Mouse (Mus musculus) spleen, adult 2 months (tissue): ENCODE data around the gene Ankrd63. TPM values are rescaled to one million over a fixed set of nuclear protein-coding genes. Genes with fewer than 3 reads are reported as not detected.
A peak's percentile ranks its signal among the peaks of the same experiment; 100 is the strongest.

Experiments
- DNase-seq, 2 experiments: peaks; one replicate each; pipeline versions ENCODE4 v3.0.0 to v3.0.0-alpha.2; 2012 to 2021; ENCODE audit warnings: low spot score in 2 of 2, low read depth in 1 of 2
- H3K27ac ChIP-seq: fragments of 200-500 bp; 2 replicates; pipeline ENCODE4 v1.5.1; 2012; ENCODE audit warnings: low read length, inconsistent platforms; ENCODE audit not compliant: insufficient read depth
- H3K27me3 ChIP-seq: fragments of 200-500 bp; 2 replicates; pipeline ENCODE4 v1.6.1; 2012; ENCODE audit warnings: mild to moderate bottlenecking, moderate library complexity, low read length, inconsistent platforms; ENCODE audit not compliant: control insufficient read depth, insufficient read depth
- H3K36me3 ChIP-seq: fragments of 200-500 bp; 2 replicates; pipeline ENCODE4 v1.6.1; 2012; ENCODE audit warnings: mild to moderate bottlenecking, low read length, inconsistent platforms; ENCODE audit not compliant: control insufficient read depth, insufficient read depth
- H3K4me1 ChIP-seq: fragments of 200-500 bp; 2 replicates; pipeline ENCODE4 v1.6.1; 2011; ENCODE audit warnings: inconsistent platforms; ENCODE audit not compliant: control insufficient read depth, insufficient read depth, insufficient read length
- H3K4me3 ChIP-seq: fragments of 200-500 bp; 2 replicates; pipeline ENCODE4 v1.5.1; 2011; ENCODE audit warnings: mild to moderate bottlenecking, inconsistent platforms; ENCODE audit not compliant: insufficient read depth, insufficient read length; ENCODE audit errors: extremely low read depth
- CTCF ChIP-seq: fragments of 200-500 bp; IDR thresholded peaks from 2 replicates; pipeline ENCODE4 v1.5.1; 2011; ENCODE audit warnings: mild to moderate bottlenecking, inconsistent platforms; ENCODE audit not compliant: insufficient read depth, insufficient read length, insufficient replicate concordance; ENCODE audit errors: extremely low read depth
- POLR2A ChIP-seq: fragments of 200-500 bp; IDR thresholded peaks from 2 replicates; pipeline ENCODE4 v1.6.1; 2011; ENCODE audit warnings: low read depth, low read length, inconsistent platforms
- WGBS: fragments of 180-500 bp; shearing (Covaris S2); methylation state at CpG from one replicate; pipeline ENCODE4 v1.1.7; 2018; 5-methylcytosine and 5-hydroxymethylcytosine counted together
- polyA plus RNA-seq: library from polyadenylated mRNA; depleted of rRNA; stranded (reverse); fragments of >200 nt; gene quantifications from 2 replicates; pipeline ENCODE4 v1.2.3, GENCODE M21; 2012

Ankrd63 gene
- polyA plus RNA-seq, 1 experiment, result 0.02 TPM

- H3K4me3 ChIP-seq, result no peak overlapping the region
- H3K27me3 ChIP-seq, result peaks cover 10% of the 10 kb centered on the region
- TF ChIP-seq CTCF, result no peak
- no peak for TF ChIP-seq POLR2A
- peaks cover 8% of the 10 kb centered on the region for H3K4me1 ChIP-seq
- no peaks in the 10 kb centered on the region for H3K36me3 ChIP-seq
- DNase-seq, result no peak
- 65% methylated on average over 7 of the region's 7 CpGs for WGBS
- H3K27ac ChIP-seq, result no peak overlapping the region
These were observed 5.8 kb downstream of the Ankrd63 start for GRCm38 (mm10) chr2:118697955-118698354.

GRCm38 (mm10) chr2:118697311-118697877 lies 6.4 kb downstream of the Ankrd63 start:
- Histone ChIP-seq H3K27me3 (peaks cover 4% of the 10 kb centered on the region), H3K36me3 (no peaks in the 10 kb centered on the region), H3K27ac (no peak overlapping the region), H3K4me1 (peaks cover 2% of the 10 kb centered on the region; the same call in 1 of the 2 replicates), H3K4me3 (no peak overlapping the region)
- no peak for TF ChIP-seq POLR2A
- no peak for TF ChIP-seq CTCF
- 56% methylated on average over 5 of the region's 5 CpGs for WGBS
- no peak for DNase-seq

GRCm38 (mm10) chr2:118696451-118697308 lies 7.1 kb downstream of the Ankrd63 start:
- H3K4me1 ChIP-seq, result no peaks in the 10 kb centered on the region; the same call in 1 of the 2 replicates
- H3K27me3 ChIP-seq, result no peaks in the 10 kb centered on the region; the same call in 1 of the 2 replicates
- no peak overlapping the region for H3K27ac ChIP-seq
- no peaks in the 10 kb centered on the region for H3K36me3 ChIP-seq
- H3K4me3 ChIP-seq, result no peak overlapping the region
- DNase-seq, result no peak
- TF ChIP-seq CTCF (no peak), POLR2A (no peak)
- WGBS, result 30% methylated on average over 21 of the region's 21 CpGs

GRCm38 (mm10) chr2:118695677-118696232 lies 8.0 kb downstream of the Ankrd63 start:
- H3K27me3 ChIP-seq, result no peaks in the 10 kb centered on the region
- H3K4me3 ChIP-seq, result no peak overlapping the region
- 31% methylated on average over 11 of the region's 11 CpGs for WGBS
- H3K27ac ChIP-seq, result no peak overlapping the region
- peak; percentile 51 to 56 for DNase-seq
- no peaks in the 10 kb centered on the region for H3K36me3 ChIP-seq
- no peaks in the 10 kb centered on the region; the same call in 1 of the 2 replicates for H3K4me1 ChIP-seq
- peak; percentile 58; the same call in 1 of the 2 replicates for TF ChIP-seq CTCF
- TF ChIP-seq POLR2A, result no peak

- DNase-seq, result no peak
- H3K4me1 ChIP-seq, result no peaks in the 10 kb centered on the region; the same call in 1 of the 2 replicates
- H3K4me3 ChIP-seq, result no peak overlapping the region
- no peak overlapping the region for H3K27ac ChIP-seq
- TF ChIP-seq POLR2A, result no peak
- no peak for TF ChIP-seq CTCF
- 87% methylated on average over 19 of the region's 19 CpGs for WGBS
- H3K36me3 ChIP-seq, result no peaks in the 10 kb centered on the region
- no peaks in the 10 kb centered on the region for H3K27me3 ChIP-seq
These were observed 10.3 kb downstream of the Ankrd63 start for GRCm38 (mm10) chr2:118693370-118693966.

GRCm38 (mm10) chr2:118689875-118690274 lies 13.9 kb downstream of the Ankrd63 start:
- WGBS, result 68% methylated on average over 10 of the region's 10 CpGs

More at GRCm38 (mm10) chr2:118689875-118690274, 13.9 kb downstream of the Ankrd63 start:
- no peak overlapping the region for H3K4me3 ChIP-seq
- no peak for DNase-seq
- H3K36me3 ChIP-seq, result no peaks in the 10 kb centered on the region
- no peak overlapping the region for H3K27ac ChIP-seq
- no peaks in the 10 kb centered on the region for H3K27me3 ChIP-seq
- no peaks in the 10 kb centered on the region for H3K4me1 ChIP-seq
- no peak for TF ChIP-seq POLR2A
- TF ChIP-seq CTCF, result no peak
